Mouse (Mus musculus) left cerebral cortex, postnatal 14 days (tissue): ENCODE measurements around the gene Cnbd2. TPM values are rescaled to one million over a fixed set of nuclear protein-coding genes. Genes with fewer than 3 reads are reported as not detected.
A peak's percentile ranks its signal among the peaks of the same experiment; 100 is the strongest.
"Not testable (repeated sequence)": the region's sequence is repeated elsewhere in the genome, so short reads cannot be mapped to it uniquely, and the experiment has no call there.

Experiments
- DNase-seq, 2 experiments: peaks; one replicate each; pipeline ENCODE4 v3.0.0; 2021 to 2022; ENCODE audit warnings: low spot score in 2 of 2, mixed read lengths in 1 of 2
- intact Hi-C: fragments of 180-260 bp; cut with DNase I; formaldehyde crosslinking; loops from one replicate; pipeline ENCODE4 v1.15.1; 2025
- total RNA-seq, 2 experiments: library from RNA; stranded (reverse); gene quantifications; 2 replicates each; pipeline ENCODE4 v1.2.3; 2021

Cnbd2 gene
- total RNA-seq, 2 experiments from 2014 or later: 3.3 to 5.5 TPM

GRCm38 (mm10) chr2:156368465-156368864, 56.4 kb downstream of the Cnbd2 start:
- intact Hi-C loops: no loop called here
- peak; percentile 54 to 76 for DNase-seq

- intact Hi-C loops: no loop called here
- no peak for DNase-seq
Observed at GRCm38 (mm10) chr2:156370896-156371295, 58.8 kb downstream of the Cnbd2 start.

GRCm38 (mm10) chr2:156376956-156377355, 64.9 kb downstream of the Cnbd2 start:
- intact Hi-C loops: loop anchor here (5.0 kb wide), 1 partner anchor 140 kb away; no protein-coding TSS in a partner anchor
- DNase-seq: no peak

DNA sequence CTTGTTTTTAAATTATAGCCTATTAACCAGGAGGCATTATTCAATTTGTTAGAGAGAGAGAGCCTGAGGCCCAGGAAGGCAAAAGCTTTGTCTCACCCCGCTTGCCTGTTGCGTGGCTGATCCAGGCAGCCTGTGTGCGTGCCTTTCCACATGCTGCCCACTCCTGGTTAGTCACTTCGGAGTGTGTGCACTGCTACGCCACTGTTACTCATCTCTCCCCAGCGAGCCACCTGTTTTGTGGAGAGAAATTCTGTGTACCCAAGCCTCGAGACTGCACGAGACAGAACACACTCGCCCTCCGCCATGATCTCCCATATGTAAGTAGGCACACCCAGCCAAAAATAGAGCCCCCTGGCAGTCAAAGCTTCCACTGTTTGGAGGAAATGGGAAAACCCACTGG, 67.8 kb downstream of the Cnbd2 start:
- intact Hi-C loops: loop anchor here (5.0 kb wide), 1 partner anchor 137 kb away; no protein-coding TSS in a partner anchor
- DNase-seq: peak; percentile 51 to 83

GRCm38 (mm10) chr2:156381350-156381749, 69.3 kb downstream of the Cnbd2 start:
- no peak for DNase-seq
- intact Hi-C loops: no loop called here

- intact Hi-C loops: not testable (repeated sequence)
Observed at GRCm38 (mm10) chr2:156392461-156393154, 80.5 kb downstream of the Cnbd2 start.

GRCm38 (mm10) chr2:156393155-156393828, 81.2 kb downstream of the Cnbd2 start:
- DNase-seq: no peak
- intact Hi-C loops: no loop called here

More at GRCm38 (mm10) chr2:156392461-156393154, 80.5 kb downstream of the Cnbd2 start:
- DNase-seq: peak; percentile 65 to 84

- DNase-seq: no peak
Observed at GRCm38 (mm10) chr2:156394282-156394681, 82.2 kb downstream of the Cnbd2 start.

GRCm38 (mm10) chr2:156396096-156396495, 84.0 kb downstream of the Cnbd2 start:
- DNase-seq: no peak
- intact Hi-C loops: no loop called here

More at GRCm38 (mm10) chr2:156394282-156394681, 82.2 kb downstream of the Cnbd2 start:
- intact Hi-C loops: no loop called here

DNA sequence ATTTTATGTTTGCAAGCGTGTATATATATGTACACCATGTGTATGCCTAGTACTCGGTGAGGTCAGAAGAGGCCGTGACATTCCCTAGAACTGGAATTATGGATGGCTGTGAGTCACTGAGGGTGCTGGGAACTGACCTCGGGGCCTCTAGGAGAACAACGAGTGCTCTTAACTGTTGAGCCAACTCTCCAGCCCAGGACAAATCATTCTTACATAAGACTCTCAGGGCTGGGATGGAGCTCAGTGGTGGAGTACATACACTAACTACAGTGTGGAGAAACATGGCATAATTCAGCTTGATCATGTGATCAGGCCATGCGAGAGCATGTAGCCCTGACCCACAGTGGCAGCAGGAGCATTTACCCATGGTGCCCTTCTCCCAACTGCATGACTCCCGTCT, 85.9 kb downstream of the Cnbd2 start:
- no peak for DNase-seq
- intact Hi-C loops: no loop called here

GRCm38 (mm10) chr2:156399485-156399884, 87.4 kb downstream of the Cnbd2 start:
- intact Hi-C loops: no loop called here
- no peak for DNase-seq

- intact Hi-C loops: no loop called here
- peak; percentile 68 to 81 for DNase-seq
Observed at GRCm38 (mm10) chr2:156401331-156401730, 89.2 kb downstream of the Cnbd2 start.

DNA sequence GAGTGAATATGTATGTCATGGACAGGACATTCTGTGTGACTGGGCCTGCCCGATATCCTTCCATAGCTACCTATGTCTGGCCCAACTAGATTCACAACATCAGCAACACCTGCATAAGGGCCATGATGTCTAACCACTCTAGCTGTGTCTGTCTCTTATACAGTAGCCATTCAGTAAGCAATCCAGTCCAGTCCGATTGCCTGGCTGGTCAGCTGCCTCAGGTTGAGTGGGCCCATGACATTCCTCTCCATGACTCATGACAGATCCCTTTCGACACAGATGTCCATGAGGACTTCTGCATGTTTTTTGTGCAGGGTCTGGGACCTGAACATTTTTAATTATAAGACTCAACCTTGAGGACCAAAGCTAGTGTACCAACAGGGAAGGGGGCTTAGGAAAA, 89.9 kb downstream of the Cnbd2 start:
- DNase-seq: no peak
- intact Hi-C loops: no loop called here

GRCm38 (mm10) chr2:156406987-156407386, 94.9 kb downstream of the Cnbd2 start:
- no peak for DNase-seq
- intact Hi-C loops: no loop called here

- intact Hi-C loops: no loop called here
- DNase-seq: peak; percentile 76 to 82
Observed at GRCm38 (mm10) chr2:156408168-156408567, 96.1 kb downstream of the Cnbd2 start.

- DNase-seq, intact Hi-C loops: not testable (repeated sequence)
Observed at GRCm38 (mm10) chr2:156411348-156411747, 99.2 kb downstream of the Cnbd2 start.

DNA sequence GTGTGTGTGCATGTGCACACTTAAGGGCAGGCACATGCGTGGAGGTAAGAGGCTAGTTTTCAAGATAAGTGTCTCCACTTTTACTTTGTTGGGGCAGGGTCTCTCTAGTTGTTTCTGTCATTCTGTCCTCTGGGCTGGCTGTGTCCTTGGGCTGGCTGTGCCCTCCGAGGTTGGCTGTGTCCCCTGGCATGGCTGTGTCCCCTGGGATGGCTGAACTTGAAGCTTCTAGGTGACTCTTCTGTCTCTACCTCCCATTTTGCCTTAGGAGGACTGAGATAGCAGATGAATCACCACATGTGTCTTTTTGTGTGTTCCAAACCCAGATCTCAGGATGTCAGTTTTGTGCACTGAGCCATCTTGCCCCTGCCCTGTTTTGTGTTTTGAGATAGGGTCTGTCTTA, 102.9 kb downstream of the Cnbd2 start:
- intact Hi-C loops: no loop called here
- DNase-seq: no peak

DNA sequence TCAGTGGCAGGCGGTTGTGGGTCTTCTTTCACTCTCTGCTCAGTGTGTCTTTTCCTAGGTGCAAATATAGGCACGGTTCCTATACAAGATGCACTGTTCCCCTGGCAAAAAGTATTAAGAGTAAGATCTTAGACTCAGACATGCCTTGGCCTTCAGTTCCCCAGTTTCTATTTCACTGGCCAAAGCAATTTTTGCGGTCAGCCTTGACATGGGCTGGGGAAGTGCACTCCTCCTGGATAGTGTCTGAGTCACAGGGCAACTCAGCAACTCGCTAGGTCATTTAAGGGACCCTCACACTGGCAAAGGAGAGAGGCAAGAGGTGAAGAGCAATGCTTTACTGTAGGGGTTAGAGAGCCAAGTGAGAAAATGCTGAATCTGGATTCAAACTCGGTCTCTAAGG, 103.6 kb downstream of the Cnbd2 start:
- DNase-seq: no peak
- intact Hi-C loops: no loop called here

DNA sequence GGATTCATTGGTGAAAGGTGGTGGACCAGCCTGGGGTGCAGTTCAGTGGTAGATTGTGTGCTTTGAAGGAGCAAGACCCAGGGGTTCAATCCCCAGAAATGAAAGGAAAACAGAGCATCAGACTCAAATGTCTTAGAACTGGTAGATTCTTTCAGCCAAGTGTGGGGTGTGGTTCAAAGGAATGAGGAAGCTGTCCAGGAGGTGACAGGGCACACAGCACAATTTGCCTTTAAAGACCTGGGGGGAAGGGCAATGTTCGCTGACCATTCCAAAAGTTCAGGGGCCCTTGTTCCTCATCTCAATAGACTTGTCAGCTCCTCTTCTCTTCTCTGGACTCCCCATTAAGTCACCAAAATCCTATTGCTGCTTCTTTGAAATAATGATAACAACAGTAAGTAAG, 105.1 kb downstream of the Cnbd2 start:
- no peak for DNase-seq
- intact Hi-C loops: no loop called here

DNA sequence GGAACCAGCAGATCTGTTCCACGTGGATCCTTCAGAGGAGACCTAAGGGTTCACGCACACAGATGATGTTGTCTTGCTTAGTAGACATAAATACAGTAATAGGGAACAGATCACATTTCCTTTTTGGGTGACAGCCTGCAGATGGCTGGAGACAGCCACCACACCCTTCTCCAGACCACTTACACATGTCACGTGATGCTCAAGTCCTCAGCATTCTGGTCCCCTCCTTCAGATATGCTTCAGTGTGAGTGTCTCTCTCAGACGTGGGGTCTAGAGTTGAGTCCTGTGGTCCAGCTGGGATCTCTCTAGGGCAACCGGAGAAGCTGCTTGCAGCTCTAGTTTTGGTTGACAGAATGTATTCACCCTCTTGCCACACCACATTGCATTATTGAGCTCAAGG, 106.4 kb downstream of the Cnbd2 start:
- DNase-seq: no peak
- intact Hi-C loops: no loop called here

- no peak for DNase-seq
- intact Hi-C loops: no loop called here
Observed at GRCm38 (mm10) chr2:156420327-156420693, 108.2 kb downstream of the Cnbd2 start.
